Mouse (Mus musculus) ES-Bruce4 (cell line): Measurements from ENCODE around the gene Pth2. TPM values are rescaled to one million over a fixed set of nuclear protein-coding genes. Genes with fewer than 3 reads are reported as not detected.

ENCODE experiments used
- H3K27ac ChIP-seq: 2 replicates; pipeline ENCODE4 v1.5.1; 2012; ENCODE audit warnings: low read length, inconsistent platforms; ENCODE audit not compliant: insufficient read depth
- H3K27me3 ChIP-seq: 2 replicates; pipeline ENCODE4 v1.6.1; 2012; ENCODE audit warnings: mild to moderate bottlenecking, low read length, inconsistent platforms; ENCODE audit not compliant: control insufficient read depth, poor library complexity, insufficient read depth, severe bottlenecking
- H3K36me3 ChIP-seq: 2 replicates; pipeline ENCODE4 v1.6.1; 2012; ENCODE audit warnings: inconsistent platforms, mild to moderate bottlenecking, low read length, moderate library complexity; ENCODE audit not compliant: control insufficient read depth, poor library complexity, insufficient read depth, severe bottlenecking
- H3K4me1 ChIP-seq: one replicate; pipeline ENCODE4 v1.8.1; 2011; ENCODE audit warnings: low read length; ENCODE audit not compliant: control insufficient read depth, insufficient read depth
- H3K4me3 ChIP-seq: 2 replicates; pipeline ENCODE4 v1.5.1; 2011; ENCODE audit warnings: low read depth, mild to moderate bottlenecking, low read length
- H3K9ac ChIP-seq: 2 replicates; pipeline ENCODE4 v1.6.1; 2012; ENCODE audit warnings: low read depth, mild to moderate bottlenecking, inconsistent platforms; ENCODE audit not compliant: poor library complexity, severe bottlenecking
- H3K9me3 ChIP-seq: replicated peaks from 2 replicates; pipeline ENCODE4 v1.6.1; 2012; ENCODE audit warnings: mild to moderate bottlenecking, low read length, inconsistent platforms; ENCODE audit not compliant: control insufficient read depth, poor library complexity, insufficient read depth, severe bottlenecking
- CTCF ChIP-seq: IDR thresholded peaks from one replicate; pipeline ENCODE4 v1.8.1; 2011; ENCODE audit warnings: low read depth, low read length
- EP300 ChIP-seq: IDR thresholded peaks from 2 replicates; pipeline ENCODE4 v1.6.1; 2011; ENCODE audit warnings: low read depth, low read length; ENCODE audit not compliant: insufficient read depth
- POLR2A ChIP-seq: IDR thresholded peaks from one replicate; pipeline ENCODE4 v1.8.1; 2011; ENCODE audit warnings: low read length; ENCODE audit not compliant: insufficient read depth
- polyA plus RNA-seq: library from polyadenylated mRNA; stranded (reverse); fragments of >200 nt; gene quantifications from 2 replicates; pipeline ENCODE4 v1.2.4, GENCODE M21; 2011; ENCODE audit warnings: low read depth; ENCODE audit not compliant: missing spikeins, insufficient read depth, insufficient read length

Gene Pth2
- polyA plus RNA-seq, 1 experiment: not detected

GRCm38 (mm10) chr7:45189600-45189999 is 8.8 kb downstream of the Pth2 start:
- Histone ChIP-seq H3K36me3 (no peaks in the 10 kb centered on the region), H3K4me3 (peak overlapping the region; percentile 14), H3K27me3 (no peaks in the 10 kb centered on the region), H3K4me1 (no peaks in the 10 kb centered on the region), H3K9ac (no peak overlapping the region), H3K9me3 (no peaks in the 10 kb centered on the region), H3K27ac (no peak overlapping the region)
- TF ChIP-seq CTCF: no peak
- TF ChIP-seq POLR2A: no peak
- no peak for TF ChIP-seq EP300

- H3K4me1 ChIP-seq: no peaks in the 10 kb centered on the region
- TF ChIP-seq CTCF: no peak
- TF ChIP-seq POLR2A: no peak
- no peak for TF ChIP-seq EP300
- H3K27me3 ChIP-seq: no peaks in the 10 kb centered on the region
- H3K4me3 ChIP-seq: no peak overlapping the region
- H3K36me3 ChIP-seq: no peaks in the 10 kb centered on the region
- H3K27ac ChIP-seq: no peak overlapping the region
- no peak overlapping the region for H3K9ac ChIP-seq
- H3K9me3 ChIP-seq: no peaks in the 10 kb centered on the region
These were observed 9.4 kb downstream of the Pth2 start for GRCm38 (mm10) chr7:45190186-45190585.

GRCm38 (mm10) chr7:45191161-45191560 is 10.4 kb downstream of the Pth2 start:
- Histone ChIP-seq H3K9ac (no peak overlapping the region), H3K27ac (no peak overlapping the region), H3K4me1 (no peaks in the 10 kb centered on the region), H3K36me3 (no peaks in the 10 kb centered on the region), H3K27me3 (no peaks in the 10 kb centered on the region), H3K4me3 (no peak overlapping the region), H3K9me3 (no peaks in the 10 kb centered on the region)
- TF ChIP-seq EP300: no peak

- H3K27me3 ChIP-seq: no peaks in the 10 kb centered on the region
These were observed 11.1 kb downstream of the Pth2 start for GRCm38 (mm10) chr7:45191803-45192363.

GRCm38 (mm10) chr7:45192585-45193310 is 12.0 kb downstream of the Pth2 start:
- H3K27me3 ChIP-seq: no peaks in the 10 kb centered on the region
- H3K27ac ChIP-seq: no peak overlapping the region
- no peak overlapping the region for H3K4me3 ChIP-seq
- no peaks in the 10 kb centered on the region for H3K36me3 ChIP-seq
- no peaks in the 10 kb centered on the region for H3K4me1 ChIP-seq
- no peak for TF ChIP-seq CTCF
- no peak for TF ChIP-seq POLR2A
- no peak for TF ChIP-seq EP300
- H3K9ac ChIP-seq: no peak overlapping the region
- no peaks in the 10 kb centered on the region for H3K9me3 ChIP-seq

More at GRCm38 (mm10) chr7:45191803-45192363, 11.1 kb downstream of the Pth2 start:
- Histone ChIP-seq H3K9me3 (no peaks in the 10 kb centered on the region), H3K9ac (no peak overlapping the region), H3K36me3 (no peaks in the 10 kb centered on the region), H3K27ac (no peak overlapping the region), H3K4me1 (no peaks in the 10 kb centered on the region), H3K4me3 (no peak overlapping the region)
- TF ChIP-seq CTCF (no peak), POLR2A (no peak), EP300 (no peak)

- no peaks in the 10 kb centered on the region for H3K27me3 ChIP-seq
- no peak overlapping the region for H3K9ac ChIP-seq
- H3K4me1 ChIP-seq: no peaks in the 10 kb centered on the region
- TF ChIP-seq CTCF: no peak
- TF ChIP-seq POLR2A: no peak
- TF ChIP-seq EP300: no peak
- no peak overlapping the region for H3K4me3 ChIP-seq
- no peaks in the 10 kb centered on the region for H3K9me3 ChIP-seq
- H3K27ac ChIP-seq: no peak overlapping the region
- no peaks in the 10 kb centered on the region for H3K36me3 ChIP-seq
These were observed 12.6 kb downstream of the Pth2 start for GRCm38 (mm10) chr7:45193406-45193805.
